Mouse (Mus musculus): ENCODE data around the gene Camk2b.
A peak's percentile ranks its signal among the peaks of the same experiment; 100 is the strongest.
"Not testable (repeated sequence)": the region's sequence is repeated elsewhere in the genome, so short reads cannot be mapped to it uniquely, and the experiment has no call there.

The Camk2b gene

DNA sequence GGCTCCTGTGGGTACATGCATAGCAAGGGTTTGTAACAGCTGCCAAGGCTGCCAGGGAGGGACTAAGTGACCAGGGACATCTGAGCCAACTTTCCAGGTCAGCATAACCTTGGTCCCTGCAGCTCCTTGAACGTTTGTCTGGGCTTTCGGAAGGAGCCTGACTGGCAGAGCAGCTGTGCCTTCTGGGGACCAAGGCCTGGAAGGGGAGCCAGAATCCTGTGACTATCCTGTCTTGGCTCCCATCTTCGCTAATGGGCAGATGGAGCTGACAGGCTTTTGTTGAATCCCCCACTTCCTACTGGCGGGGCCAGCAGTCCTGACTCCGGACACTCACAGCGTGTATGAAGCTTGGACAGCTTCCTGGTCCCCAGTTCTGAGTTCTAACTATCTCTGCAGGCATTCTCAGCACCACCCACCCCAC is 51.1 kb downstream of the Camk2b start:
- DNase-seq (ENCODE audit: low read depth, low spot score): no peak

DNA sequence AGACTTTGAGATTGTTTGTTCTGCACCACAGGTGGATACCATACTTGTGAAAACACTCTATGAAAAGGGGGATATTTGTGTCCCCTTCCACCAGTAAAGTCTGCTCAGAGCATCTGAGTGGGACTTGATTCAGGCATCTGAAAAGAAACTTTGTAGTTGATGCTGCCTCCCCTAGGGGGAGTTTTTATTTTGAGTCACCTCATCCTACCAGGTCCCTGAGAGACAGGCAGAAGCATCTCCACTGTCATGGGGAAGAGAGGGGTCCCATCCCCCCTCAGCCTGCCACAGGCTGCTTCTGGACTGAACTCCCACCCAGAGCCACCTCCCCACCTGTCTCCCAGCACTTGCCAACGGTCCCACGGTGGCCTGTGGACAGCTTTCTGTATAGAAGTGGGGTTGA is 52.8 kb downstream of the Camk2b start:
- peak; percentile 18 for DNase-seq (ENCODE audit: low read depth, low spot score)

DNA sequence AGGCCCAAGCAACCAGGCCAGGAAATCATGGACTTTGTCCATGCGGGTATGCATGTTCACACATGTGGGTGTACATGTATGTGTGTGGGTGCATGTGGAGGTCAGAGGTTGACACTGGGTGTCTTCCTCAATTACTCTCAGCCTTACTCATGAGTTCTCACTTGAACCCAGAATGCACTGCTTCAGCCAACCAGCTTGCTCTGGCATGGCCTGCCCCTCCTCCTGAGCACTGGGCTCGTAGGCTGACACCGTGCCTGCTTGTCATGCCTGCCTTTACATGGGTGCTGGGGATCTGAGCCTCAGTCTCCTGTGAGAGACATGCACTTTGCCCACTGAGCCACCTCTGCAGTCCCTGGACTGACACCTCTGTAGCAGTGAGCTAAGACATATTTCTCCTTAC is 54.3 kb downstream of the Camk2b start:
- no peak for DNase-seq (ENCODE audit: low read depth, low spot score)

DNA sequence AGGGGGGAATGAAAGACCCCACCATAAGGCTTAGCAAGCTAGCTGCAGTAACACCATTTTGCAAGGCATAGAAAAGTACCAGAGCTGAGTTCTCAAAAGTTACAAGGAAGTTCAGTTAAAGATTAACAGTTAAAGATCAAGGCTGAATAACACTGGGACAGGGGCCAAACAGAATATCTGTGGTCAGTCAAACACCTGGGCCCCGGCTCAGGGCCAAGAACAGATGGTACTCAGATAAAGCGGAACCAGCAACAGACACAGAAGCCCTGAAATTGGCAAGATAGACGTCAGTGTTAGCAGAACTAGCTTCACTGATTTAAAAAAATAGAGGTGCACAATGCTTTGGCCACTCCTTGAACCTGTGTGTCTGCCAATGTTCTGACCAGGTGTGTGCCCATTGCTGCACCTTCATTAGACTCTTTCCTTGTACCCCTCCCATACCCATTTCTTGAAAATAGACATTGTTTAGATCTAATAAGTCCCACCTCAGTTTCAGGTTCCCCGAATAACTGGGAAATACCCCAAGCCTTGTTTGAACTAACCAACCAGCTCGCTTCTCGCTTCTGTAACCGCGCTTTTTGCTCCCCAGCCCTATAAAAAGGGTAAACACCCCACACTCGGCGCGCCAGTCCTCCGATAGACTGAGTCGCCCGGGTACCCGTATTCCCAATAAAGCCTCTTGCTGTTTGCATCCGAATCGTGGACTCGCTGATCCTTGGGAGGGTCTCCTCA is 55.2 kb downstream of the Camk2b start:
- not testable (repeated sequence) for DNase-seq (ENCODE audit: low read depth, low spot score)

- DNase-seq (ENCODE audit: low read depth, low spot score): not testable (repeated sequence)
Observed at GRCm38 (mm10) chr11:6007779-6008128, 58.4 kb downstream of the Camk2b start.

- DNase-seq (ENCODE audit: low read depth, low spot score): not testable (repeated sequence)
Observed at GRCm38 (mm10) chr11:6007010-6007778, 59.0 kb downstream of the Camk2b start.

DNA sequence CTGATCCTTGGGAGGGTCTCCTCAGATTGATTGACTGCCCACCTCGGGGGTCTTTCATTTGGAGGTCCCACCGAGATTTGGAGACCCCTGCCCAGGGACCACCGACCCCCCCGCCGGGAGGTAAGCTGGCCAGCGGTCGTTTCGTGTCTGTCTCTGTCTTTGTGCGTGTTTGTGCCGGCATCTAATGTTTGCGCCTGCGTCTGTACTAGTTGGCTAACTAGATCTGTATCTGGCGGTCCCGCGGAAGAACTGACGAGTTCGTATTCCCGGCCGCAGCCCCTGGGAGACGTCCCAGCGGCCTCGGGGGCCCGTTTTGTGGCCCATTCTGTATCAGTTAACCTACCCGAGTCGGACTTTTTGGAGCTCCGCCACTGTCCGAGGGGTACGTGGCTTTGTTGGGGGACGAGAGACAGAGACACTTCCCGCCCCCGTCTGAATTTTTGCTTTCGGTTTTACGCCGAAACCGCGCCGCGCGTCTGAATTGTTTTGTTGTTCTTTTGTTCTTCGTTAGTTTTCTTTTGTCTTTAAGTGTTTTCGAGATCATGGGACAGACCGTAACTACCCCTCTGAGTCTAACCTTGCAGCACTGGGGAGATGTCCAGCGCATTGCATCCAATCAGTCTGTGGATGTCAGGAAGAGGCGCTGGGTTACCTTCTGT is 59.7 kb downstream of the Camk2b start:
- not testable (repeated sequence) for DNase-seq (ENCODE audit: low read depth, low spot score)

- DNase-seq (ENCODE audit: low read depth, low spot score): not testable (repeated sequence)
Observed at GRCm38 (mm10) chr11:6005374-6006043, 60.7 kb downstream of the Camk2b start.

DNA sequence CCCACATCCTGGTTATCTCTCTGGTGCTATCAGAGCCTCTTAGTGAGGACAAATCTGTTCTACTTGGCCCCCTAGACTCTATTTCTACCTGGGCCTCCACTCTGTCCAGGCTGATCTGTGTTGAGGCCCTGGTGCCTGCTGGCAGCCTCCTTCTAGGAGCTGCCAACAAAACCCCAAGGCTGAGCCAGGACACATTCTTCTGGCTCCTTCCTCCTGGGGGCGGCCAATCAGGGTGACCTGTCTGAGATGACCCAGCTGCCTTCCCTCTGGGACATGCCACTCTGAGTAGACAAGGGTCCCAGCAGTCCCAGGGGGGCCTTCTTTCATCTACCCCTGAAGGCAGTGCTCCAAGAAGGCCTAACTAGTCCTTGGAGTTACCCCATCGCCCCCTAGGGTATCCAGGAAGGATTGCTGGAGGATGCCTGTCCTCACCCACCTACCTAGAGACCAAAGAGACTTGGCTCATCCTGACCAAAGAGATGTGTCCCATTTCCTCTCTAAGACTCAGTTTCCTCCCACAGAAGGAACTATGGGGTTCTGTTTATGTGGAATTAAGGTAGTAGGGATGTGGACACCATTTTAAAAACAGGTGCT is 63.0 kb downstream of the Camk2b start:
- DNase-seq (ENCODE audit: low read depth, low spot score): no peak

DNA sequence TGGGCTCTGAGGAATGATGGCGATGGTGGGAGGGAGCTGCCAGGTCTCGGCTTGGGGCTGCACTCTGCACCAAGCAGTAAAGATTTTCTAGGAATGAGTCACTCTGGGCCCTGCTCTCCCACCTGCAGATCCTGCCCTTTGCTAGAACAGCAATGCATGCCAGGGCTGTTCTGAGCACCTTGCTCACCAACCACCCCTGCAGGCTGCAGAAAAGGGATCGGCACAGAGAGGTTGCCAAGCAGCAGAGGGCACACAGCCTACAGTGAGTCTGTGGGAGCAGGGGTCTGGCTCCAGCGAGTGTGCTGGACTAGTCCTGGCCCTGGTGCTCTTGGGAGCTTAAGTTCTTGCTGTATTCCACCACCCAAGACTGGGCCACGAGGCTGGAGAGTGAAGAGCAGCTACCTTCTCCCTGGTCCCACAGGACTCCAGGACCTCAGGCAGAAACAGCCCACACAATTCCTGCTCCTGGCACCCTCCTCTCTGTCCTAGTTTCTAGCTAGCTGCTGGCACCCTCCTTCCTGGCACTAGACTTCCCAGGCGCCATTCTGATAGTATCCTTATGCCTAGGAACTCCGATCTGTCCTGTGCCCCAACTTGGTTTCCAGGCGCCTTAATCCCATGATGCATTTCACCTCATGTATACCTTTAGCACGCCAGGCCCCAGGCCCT is 64.0 kb downstream of the Camk2b start:
- no peak for DNase-seq (ENCODE audit: low read depth, low spot score)

- DNase-seq (ENCODE audit: low read depth, low spot score): no peak
Observed at GRCm38 (mm10) chr11:6000961-6001682, 65.0 kb downstream of the Camk2b start.

DNA sequence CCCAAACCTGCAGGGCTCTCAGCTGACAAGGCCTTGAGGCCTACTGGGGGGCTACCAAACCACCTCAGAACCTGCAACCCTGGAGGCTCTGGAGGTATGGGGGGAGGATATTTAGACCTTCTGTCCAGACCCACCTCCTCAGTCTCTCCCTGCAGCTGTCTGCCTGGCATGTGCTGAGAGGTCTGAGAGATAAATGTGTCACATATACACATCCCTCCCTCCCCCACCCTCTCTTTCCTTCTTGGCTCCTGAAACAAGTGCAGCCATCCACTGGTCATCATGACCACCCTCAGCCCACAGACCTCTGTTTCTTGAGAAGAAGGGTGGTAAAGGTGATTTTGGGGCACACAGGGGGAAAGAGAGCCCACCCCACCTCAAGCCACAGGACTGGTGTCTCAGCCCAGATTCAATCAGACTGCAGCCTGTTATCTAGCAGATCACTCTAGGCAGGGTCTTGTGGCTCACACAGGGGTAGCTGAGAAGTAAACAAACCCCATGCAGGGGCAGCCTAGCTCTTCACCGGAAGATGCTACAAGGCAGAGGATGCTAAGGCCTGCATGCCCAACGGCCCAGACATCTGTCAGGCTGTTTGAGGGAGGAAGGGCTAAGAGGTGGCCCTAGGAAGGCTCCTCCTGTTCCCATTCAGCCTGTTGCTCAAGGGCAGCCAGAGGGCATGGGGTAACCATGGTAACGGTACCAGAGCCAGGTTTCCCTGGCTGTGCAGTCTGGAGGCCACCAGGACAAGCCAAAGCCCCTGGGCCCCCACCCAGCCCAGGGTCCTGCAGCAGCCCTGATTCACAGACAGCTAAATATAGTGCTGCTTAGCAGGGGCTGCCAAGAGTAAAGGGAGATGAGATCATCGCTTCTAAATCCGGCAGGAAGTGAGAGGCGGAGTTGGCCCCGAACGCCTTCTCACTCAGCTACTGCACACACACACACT is 66.1 kb downstream of the Camk2b start:
- DNase-seq (ENCODE audit: low read depth, low spot score): peak; percentile 19

- no peak for DNase-seq (ENCODE audit: low read depth, low spot score)
Observed at GRCm38 (mm10) chr11:5998472-5998871, 67.7 kb downstream of the Camk2b start.

DNA sequence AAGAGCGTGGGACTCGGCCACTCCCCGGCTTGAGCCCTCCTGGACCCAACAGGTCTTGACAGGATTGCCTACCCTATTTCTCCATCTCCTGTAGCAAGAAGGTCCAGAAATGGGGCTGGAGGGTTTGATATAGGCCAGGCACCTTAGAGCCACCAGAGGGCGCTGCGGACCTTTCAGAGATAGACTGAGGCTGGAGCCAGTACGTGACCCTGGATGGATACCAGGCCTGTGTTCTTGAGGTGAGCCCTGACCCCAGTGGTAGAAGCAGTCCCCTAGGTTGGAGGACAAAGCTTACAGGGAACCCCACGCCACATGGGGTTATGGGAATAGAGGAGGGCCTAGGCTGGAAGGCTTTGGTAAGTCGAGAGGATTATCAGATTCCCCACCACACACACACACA is 70.2 kb downstream of the Camk2b start:
- DNase-seq (ENCODE audit: low read depth, low spot score): peak; percentile 82

DNA sequence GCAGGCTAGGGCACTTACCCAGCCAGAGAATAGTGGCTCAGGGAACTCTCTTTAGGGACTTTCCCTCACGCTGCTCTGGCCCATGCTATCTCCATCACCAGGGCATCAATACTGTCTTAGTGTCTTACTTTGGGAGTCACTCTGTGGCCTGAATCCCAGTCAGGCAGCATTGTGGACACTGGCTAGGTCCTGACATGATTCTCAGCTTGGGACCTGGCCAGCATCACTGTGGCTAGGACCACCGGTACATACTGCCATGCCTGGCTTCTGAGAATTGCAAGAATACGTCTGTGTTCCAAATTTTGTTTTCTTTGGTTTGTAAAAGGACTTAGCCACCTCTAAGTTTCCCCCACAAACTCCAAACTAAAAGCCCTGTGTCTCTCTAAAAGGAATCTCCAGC is 71.3 kb downstream of the Camk2b start:
- no peak for DNase-seq (ENCODE audit: low read depth, low spot score)

DNA sequence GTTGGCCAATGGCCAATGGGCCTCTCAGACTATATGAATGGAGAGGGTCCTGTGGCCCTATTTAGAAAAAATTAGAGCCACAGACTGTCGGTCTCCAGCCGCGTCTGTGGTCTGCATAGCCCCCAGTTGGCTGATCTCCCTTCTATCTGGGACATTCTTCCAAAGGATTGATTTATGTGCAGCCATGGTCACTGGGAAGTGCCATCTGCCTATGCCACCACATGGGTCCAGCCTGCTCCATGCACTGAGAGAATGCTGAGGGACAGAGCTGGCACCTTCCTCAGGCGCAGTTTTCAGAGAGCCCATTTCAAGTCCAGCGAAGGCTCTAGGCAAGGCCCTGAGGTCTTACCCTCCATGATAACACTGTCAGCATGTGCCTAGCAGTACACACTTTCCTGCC is 72.0 kb downstream of the Camk2b start:
- no peak for DNase-seq (ENCODE audit: low read depth, low spot score)

GRCm38 (mm10) chr11:5990910-5991309 is 75.3 kb downstream of the Camk2b start:
- peak; percentile 70 for DNase-seq (ENCODE audit: low read depth, low spot score)

- no peak for DNase-seq (ENCODE audit: low read depth, low spot score)
Observed at GRCm38 (mm10) chr11:5989954-5990593, 76.1 kb downstream of the Camk2b start.

DNA sequence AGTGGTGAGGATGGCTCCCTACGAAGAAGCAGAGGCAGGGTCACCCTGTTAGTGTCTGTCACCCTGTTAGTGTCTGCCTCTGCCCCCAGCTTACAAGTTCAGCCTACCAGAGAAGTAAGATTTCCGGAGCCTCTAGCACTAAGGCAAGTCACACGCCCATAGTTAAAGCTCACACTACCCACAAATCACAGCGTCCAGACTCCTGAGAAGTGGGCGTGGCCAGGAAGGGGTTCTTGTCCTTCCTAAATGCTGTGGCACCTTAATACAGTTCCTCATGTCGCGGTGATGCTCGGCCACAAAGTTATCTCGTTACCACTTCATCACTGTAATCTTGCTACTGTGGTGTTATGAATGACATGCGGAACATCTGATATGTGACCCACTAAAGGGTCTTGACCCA is 78.0 kb downstream of the Camk2b start:
- DNase-seq (ENCODE audit: low read depth, low spot score): no peak
